Mouse (Mus musculus) thymus, postnatal 0 days (tissue): ENCODE data around the gene Oas3. TPM values are rescaled to one million over a fixed set of nuclear protein-coding genes. Genes with fewer than 3 reads are reported as not detected.

Experiments used
- DNase-seq: peaks from one replicate; pipeline ENCODE4 v3.0.0-alpha.2; 2015; ENCODE audit warnings: low spot score
- polyA plus RNA-seq: library from polyadenylated mRNA; unstranded; fragments of >200 nt; fragmentation: Nextera tagmentation; extraction: Ambion mirVana; gene quantifications from 2 replicates; pipeline ENCODE4 v1.2.1, GENCODE M21; 2015

The Oas3 gene
- polyA plus RNA-seq, 1 experiment from 2014 or later, result 1.9 TPM

DNA sequence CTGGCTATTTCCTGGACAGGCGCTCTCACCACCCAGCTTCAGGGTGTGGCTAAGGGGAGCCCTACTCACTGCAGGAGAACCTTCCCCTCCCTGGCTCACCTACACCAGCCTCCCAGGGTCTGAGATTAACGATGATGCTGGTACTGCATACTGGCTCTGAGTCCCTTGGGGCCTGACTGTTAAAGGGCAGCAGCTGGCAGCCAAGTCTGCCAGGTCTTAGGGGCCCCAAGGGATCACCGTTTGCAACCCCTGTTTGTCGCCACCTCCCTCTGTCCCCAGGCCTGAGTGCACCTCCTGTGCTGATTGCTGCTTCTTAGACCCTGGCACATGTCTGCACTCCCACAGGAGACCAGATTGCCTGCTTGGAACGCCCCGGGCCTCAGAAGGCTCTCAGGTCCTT is 73.0 kb downstream of the Oas3 start:
- DNase-seq, result no peak

- DNase-seq, result no peak
Measured at GRCm38 (mm10) chr5:120703660-120704059, 73.8 kb downstream of the Oas3 start.

Other genes with a start within 250 kb of the Oas3 start
- gene Tpcn1, start 189.0 kb downstream of the Oas3 start, polyA plus RNA-seq, result 33.3 and 48.6 TPM in 2 replicates
- 1.5 and 1.7 TPM in 2 replicates for gene Iqcd, start 188.6 kb downstream of the Oas3 start, polyA plus RNA-seq
- gene Rita1, start 165.1 kb downstream of the Oas3 start, polyA plus RNA-seq, result 10.7 TPM in 2 replicates
- 106 and 108 TPM in 2 replicates for gene Ddx54, start 164.9 kb downstream of the Oas3 start, polyA plus RNA-seq
- gene Cfap73, start 143.4 kb downstream of the Oas3 start, polyA plus RNA-seq, result 0.23 and 0.30 TPM in 2 replicates
- 11.4 and 11.8 TPM in 2 replicates for gene Rasal1, start 128.8 kb downstream of the Oas3 start, polyA plus RNA-seq
- 43.4 and 43.7 TPM in 2 replicates for gene Dtx1, start 65.7 kb downstream of the Oas3 start, polyA plus RNA-seq
- gene Oas2, start 27.8 kb downstream of the Oas3 start, polyA plus RNA-seq, result 0.62 and 0.86 TPM in 2 replicates
- gene Oas1e, start 17.9 kb upstream of the Oas3 start, polyA plus RNA-seq, result 0.39 and 0.64 TPM in 2 replicates
- 1.9 and 2.1 TPM in 2 replicates for gene Oas1c, start 34.9 kb upstream of the Oas3 start, polyA plus RNA-seq
- gene Oas1f, start 69.7 kb upstream of the Oas3 start, polyA plus RNA-seq, result 0.42 and 0.44 TPM in 2 replicates
- gene Oas1h, start 83.8 kb upstream of the Oas3 start, polyA plus RNA-seq, result 0.19 and 0.52 TPM in 2 replicates
- gene Oas1g, start 110.0 kb upstream of the Oas3 start, polyA plus RNA-seq, result 5.6 and 6.5 TPM in 2 replicates
- 12.9 and 15.4 TPM in 2 replicates for gene Oas1a, start 129.9 kb upstream of the Oas3 start, polyA plus RNA-seq
- gene Oas1d, start 136.9 kb upstream of the Oas3 start, polyA plus RNA-seq, result 0.66 TPM in 2 replicates
- gene Rph3a, start 232.4 kb upstream of the Oas3 start, polyA plus RNA-seq, result 0.04 and 0.07 TPM in 2 replicates